Mouse (Mus musculus): ENCODE data around the gene Nmur2.

The Nmur2 gene

DNA sequence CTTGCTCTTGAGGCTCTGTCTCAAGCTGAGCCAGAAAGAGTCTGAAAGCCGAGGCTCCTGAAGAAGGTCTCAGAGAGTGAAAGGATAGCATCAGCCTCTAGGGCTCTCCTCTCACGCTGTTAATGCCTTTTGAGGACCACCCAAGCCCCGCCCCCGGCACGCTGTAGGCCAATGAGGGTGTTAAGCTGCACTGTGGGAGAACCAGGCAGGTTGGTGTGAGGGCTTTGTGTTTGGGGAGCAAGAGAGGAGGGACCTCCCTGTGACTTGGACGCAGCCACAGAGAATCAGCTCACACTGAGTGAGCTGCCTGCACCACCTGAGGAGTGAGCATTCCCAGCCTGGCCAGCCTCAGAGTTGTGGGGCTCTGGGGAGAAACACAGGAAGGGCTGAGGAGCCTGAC is at the start of gene Nmur2:
Nmur2 (minus strand) TSS at position 94 of the 400 bp plus-strand sequence.
- no peak for DNase-seq (ENCODE audit: extremely low spot score, low read depth, low spot score)

DNA sequence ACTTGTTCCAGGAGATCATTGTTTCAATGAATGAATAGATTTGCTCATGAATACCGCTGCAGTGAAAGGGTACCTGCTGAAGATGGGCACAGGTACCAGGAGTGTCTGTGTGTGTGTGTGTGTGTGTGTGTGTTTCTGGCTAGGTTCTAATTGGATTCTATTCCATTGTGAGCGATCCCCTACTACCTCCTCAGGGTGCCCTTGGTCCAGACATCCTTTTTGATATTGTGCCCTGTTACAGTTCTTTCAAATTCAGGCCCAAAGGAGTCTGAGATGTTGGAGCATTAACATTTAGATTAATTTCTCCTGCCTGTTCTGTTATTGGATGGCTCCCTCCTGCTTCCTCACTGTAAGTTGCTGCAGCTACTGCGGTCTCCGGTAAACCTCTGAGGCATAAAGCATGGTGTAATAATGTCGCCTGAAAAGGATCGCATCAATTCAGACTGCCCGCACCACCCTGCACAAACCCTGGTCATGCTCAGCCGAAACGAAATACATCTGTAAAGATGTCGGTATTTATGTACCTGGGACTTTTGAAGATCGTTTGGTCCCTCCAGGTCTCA is 48.4 kb upstream of the Nmur2 start:
- no peak for DNase-seq (ENCODE audit: extremely low spot score, low read depth, low spot score)

DNA sequence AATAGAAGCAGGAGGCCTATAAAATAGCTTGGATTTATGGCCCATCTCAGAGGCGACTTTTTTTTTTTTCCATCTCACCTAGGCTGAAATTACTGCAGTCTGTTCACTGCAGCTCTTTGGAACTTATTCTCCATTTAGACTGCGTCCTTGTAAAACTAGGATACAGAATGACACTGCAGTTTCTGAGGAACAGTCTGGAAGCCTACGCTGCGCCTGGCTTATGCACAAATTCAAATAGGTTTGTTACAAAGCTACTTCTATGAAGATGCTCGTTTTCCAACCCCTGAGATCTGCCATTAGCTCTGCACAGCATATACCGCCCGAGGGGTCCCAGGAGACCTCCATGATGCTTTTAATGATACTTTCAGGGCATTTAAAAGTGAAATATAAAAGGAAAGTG is 31.3 kb upstream of the Nmur2 start:
- DNase-seq (ENCODE audit: extremely low spot score, low read depth, low spot score), result no peak

DNA sequence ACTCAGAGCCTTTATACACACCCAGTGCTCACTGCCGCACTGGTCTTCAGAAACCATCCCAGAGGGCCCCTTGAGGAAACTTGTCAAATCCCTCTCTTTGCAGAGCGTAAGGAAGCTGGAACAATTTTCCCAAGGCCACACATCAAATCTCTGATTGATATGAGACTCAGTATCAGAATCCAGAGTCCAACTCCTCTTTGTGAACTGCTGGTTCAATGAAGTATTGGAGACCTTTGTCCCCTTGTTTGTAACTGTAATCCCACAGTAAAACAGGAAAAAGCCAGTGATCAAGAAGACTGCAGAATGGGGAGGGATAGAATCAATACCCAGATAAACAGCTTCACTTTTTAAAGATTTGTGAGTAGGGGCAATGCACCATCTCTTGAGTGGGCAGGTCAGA is 28.8 kb upstream of the Nmur2 start:
- DNase-seq (ENCODE audit: extremely low spot score, low read depth, low spot score), result no peak

DNA sequence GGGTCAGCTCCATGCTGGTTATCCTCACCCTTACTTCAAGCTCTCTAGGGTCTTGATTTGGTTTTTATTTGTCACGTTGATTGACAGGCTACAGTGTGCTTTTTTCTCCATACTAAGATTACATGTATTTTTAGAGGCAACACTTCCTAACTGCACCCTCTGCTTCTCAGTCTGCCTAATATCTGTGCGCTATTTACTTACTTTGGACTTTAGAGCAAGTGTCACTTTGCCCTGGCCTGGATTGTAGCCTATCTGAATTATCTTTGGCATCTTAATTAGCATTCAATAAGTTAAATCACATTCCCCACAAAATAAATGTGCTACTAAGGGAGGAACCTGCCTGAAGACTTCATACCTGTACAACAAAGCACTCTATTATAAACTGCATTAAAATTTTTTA is 24.3 kb upstream of the Nmur2 start:
- DNase-seq (ENCODE audit: extremely low spot score, low read depth, low spot score), result no peak

DNA sequence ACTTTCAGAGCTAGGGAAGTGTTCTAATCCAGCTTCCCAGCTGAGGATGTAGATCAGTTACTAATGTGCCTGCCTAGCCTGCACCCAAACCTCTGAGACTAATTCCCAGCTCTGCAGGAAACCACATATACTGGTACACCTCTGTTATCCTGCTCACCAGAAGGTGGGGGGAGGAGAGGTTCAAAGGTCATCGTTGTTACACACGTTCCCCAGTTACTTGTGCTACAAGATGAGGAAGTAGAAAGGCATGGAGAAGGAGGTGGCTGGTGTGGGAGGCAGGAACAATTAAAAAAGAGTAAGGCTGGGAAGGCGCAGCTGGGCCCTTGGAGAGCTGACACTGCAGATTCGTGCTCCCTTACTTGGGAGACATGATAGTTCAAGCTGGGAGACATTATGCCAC is 23.8 kb upstream of the Nmur2 start:
- no peak for DNase-seq (ENCODE audit: extremely low spot score, low read depth, low spot score)

DNA sequence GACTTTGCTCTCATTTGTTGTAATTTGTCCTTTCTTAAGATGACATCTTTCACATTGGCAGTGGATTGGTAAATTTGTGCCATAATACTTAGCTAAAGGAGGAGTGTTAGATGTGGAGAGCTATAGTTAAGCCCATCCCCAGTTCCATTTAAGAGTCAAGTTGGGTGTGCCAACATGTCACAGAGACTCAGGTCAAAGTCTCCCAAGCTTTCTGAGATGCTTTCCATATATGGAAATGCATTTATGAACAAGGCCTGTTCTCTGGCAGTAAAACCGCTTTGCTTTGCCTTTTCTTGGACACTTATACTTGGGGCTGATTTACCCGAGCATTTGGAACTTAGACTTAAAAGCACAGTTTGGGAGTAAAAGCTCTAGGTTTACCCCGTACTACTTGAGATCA is 18.4 kb upstream of the Nmur2 start:
- no peak for DNase-seq (ENCODE audit: extremely low spot score, low read depth, low spot score)

DNA sequence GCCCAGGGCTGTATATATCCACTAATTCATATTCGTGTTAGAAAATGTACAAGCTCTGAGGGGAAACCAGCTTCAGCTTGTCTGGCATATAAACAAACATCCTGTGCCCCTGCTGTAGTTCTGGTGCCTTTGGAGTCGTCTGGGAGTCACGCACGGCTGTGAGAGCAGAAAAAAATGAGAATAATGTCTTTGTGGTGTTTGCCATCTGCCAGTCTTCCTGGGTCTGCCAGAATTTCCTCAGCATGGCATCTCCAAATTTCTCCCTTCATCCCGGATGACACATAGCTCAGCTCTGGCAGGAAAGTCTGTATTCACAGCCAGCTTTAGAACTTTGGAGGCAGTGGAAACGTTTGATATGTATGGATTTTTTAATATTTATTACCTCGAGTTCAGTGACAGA is 13.6 kb upstream of the Nmur2 start:
- no peak for DNase-seq (ENCODE audit: extremely low spot score, low read depth, low spot score)

DNA sequence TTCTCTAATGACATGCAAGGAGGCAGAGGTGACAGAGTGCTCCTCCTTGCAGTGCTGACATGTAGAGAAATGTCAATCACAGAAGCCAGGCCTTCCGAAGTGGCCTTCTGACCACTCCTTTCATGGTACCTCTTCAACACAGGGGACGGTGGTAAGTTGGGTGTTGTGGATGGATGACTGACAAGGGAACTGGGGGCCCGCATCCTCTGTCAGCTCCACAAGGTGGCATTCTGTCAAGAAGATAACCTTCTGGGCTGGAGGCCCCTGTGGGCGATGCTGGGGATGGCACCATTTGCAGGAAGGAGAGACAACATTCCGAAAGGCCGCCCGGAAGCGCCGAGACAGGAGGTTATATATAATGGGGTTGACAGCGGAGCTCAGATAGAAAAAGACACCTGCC is 14.0 kb downstream of the Nmur2 start:
- DNase-seq (ENCODE audit: extremely low spot score, low read depth, low spot score), result no peak

DNA sequence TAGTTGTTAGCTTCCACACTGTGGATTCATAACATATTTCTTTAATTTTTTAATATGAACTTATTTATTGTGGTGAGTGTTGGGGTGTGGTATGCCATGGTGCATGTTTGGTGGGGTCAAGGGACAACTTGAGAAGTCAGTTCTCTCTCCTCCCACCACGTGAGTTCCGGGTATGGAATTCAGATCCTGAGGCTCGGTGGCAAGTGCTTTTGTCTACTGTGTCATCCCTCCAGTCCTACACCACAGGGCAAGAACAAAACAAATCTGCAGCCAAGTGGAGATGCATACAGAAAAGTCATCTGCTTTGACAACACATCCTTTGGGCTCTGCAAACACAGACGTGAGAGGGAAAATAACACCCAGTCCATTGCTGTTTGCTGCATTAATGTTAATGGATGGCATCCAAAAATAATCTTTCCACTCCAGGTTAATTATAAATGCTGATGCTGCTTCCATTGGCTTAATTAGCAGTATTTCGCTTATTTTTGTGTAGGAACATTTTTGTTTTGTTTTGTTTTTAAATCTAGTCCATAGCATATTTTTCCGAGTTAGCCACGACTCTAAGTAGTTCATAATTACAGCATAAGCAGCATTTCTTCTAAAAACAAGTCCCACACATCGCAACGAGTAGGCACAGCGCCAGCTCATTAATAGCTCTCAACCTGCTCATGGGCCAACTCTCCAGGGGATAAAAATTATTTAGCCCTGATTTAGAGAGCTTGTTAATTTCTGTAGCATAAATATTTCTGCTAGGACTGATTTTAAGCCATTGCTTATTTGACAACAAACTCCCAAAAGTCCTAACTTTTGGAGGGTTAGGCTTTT is 14.9 kb downstream of the Nmur2 start:
- no peak for DNase-seq (ENCODE audit: extremely low spot score, low read depth, low spot score)

DNA sequence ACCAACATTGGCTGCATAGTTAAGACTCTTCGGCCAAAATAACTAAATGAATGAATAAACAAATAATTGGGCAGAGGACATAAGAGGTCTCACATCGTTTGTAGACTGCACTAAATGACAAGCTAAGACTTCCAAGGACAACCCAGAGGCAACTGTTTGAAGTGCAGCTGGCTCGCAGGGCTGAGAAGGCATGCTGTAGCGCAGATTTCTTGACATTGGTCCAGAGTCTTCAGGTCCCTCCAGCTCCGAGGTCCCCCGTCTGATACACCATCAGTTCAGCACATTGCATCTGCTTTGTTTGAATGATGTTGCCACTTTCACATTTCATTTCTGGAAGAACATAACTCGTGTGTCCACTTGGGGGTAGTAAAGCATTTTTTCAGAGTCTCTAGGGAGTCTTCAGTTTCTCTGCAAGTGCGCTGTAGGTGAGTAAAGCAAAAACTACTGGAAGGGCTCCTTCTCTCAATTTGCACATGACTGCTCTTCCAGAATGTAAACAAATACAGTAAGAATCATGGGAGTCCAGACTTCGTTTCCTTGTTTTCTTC is 27.2 kb downstream of the Nmur2 start:
- DNase-seq (ENCODE audit: extremely low spot score, low read depth, low spot score), result no peak

DNA sequence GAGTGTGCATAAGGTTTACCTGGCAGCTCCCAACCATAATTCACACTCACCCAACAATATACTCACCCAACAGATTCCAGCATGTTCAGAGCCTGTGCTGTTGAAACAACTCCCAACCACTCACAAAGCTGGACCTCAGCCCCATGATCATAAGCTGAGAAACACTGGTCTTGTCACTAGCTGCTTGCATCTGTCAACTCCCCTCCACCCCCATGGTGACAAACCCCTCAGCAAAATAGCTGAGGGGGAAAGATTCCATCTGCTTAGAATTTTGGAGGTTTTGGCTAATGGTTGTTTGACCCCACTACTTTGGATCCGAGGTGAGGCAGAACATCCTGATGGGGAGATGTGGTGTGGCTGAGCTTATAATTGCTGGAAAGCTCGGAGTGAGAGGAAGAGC is 28.4 kb downstream of the Nmur2 start:
- DNase-seq (ENCODE audit: extremely low spot score, low read depth, low spot score), result no peak

DNA sequence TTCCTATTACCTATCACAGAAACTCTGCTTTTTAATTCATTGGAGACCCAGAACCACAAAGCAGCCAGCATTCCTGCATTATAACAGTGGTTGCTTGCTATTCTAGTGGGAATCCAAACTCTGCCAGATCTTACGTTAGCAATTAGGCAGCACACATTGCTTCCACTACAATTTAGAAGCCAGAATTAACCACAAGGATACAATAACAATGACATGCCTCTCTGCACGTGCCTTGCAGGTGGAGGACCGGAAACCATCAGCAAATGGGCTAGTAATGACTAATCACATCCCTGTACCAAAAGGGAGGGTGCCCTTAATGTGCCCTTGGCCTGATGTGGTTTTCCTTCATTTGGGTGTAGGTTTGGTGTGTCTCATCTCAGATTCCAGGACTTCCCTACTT is 32.5 kb downstream of the Nmur2 start:
- no peak for DNase-seq (ENCODE audit: extremely low spot score, low read depth, low spot score)

DNA sequence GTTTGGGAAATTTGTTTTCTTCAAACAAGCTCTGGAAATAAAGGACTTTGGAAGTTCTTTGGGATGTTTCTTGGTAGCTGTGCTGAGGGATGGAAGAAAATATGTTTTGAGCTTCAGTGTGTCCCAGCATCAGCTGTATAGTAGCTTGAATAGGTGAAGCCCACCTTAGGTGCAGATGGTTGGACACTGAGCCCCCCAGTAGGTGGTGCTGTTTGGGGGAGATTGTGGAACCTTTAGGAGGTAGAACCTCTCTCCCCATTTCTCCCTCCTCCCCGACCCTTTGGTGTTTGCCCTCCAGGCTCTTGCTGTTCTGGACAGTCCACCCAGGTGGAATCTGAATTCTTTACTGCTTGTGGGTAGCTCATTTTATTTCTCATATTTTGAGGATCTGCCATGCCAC is 48.0 kb downstream of the Nmur2 start:
- no peak for DNase-seq (ENCODE audit: extremely low spot score, low read depth, low spot score)

DNA sequence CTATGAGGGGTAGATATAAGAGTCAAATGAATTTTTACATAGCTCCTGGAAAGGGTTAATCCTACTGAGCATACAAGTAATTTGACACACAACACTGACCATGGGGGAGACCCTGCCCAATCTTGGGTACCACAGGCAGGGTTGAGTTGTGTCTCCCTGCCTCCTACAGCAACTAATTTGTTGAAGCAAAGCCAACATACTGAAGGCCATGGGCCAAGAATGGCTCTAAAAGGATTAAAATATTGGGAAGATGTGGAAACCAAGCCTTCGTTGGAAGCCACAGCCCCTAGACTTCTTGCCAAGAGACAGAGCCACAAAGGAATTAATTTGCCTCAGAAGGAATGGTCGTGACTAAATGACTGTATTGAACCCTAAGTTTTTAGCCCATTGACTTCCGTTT is 48.7 kb downstream of the Nmur2 start:
- DNase-seq (ENCODE audit: extremely low spot score, low read depth, low spot score), result no peak

DNA sequence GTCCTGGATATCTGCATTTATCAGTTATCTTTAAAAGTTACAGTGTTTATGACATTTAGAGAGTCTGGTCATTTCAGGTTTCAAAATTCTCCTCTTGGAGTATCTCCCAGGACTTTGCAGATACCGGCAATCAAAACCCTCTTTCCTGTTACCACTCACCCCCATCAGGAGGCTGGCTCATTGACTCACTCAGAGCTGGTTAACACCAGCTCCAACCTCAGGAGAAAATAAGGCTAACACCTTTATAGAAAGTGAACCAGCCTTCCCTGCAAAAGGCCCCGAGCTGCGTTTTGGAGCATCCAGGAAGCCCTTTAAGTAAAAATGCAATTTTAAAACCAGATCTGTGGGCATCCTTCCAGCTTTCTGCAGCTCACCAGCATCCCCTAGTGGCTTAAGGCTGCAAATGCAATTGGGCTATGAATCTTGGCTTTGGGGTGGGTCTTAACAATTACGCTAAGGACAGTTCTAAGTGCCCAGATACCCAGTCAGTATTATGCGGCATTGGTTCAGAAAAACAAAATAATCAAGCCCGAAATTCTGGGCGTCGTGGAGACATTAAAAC is 49.2 kb downstream of the Nmur2 start:
- DNase-seq (ENCODE audit: extremely low spot score, low read depth, low spot score), result peak; percentile 20

DNA sequence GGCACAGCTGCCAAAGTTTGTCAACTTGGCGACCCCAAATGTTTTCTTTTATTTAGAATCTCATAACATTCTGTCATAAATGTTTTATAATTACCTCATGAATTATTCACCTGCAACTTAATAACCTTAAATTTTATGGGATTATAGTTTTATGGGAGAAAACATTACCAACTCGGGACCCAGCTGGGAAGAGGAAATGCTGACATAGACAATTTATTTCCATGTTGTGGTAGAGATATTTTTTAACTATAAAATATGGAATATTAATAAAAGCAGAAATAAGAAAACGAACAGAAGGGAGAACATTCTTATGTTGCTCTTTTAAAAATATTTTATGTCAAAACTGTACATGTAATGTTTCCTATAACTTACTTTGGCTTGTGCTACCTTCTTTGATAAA is 56.2 kb downstream of the Nmur2 start:
- no peak for DNase-seq (ENCODE audit: extremely low spot score, low read depth, low spot score)

DNA sequence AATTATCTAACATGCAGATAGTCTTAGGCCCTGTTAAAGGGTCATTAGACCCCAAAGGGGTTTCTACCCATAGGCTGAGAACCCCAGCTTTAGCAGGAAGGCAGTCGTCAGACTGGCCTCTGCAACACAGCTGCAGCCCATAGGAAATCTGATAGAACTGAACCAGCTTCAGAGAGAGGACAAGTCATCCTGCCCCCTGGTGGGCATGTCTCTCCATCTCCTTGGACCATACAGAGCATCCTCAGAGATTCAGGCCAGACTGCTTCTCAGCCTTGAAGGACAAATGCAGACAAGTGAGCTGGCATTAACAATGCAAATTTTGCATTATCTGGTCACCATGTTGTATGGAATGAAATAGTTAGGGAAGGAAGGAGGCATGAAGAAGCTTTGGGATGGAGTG is 59.2 kb downstream of the Nmur2 start:
- no peak for DNase-seq (ENCODE audit: extremely low spot score, low read depth, low spot score)

DNA sequence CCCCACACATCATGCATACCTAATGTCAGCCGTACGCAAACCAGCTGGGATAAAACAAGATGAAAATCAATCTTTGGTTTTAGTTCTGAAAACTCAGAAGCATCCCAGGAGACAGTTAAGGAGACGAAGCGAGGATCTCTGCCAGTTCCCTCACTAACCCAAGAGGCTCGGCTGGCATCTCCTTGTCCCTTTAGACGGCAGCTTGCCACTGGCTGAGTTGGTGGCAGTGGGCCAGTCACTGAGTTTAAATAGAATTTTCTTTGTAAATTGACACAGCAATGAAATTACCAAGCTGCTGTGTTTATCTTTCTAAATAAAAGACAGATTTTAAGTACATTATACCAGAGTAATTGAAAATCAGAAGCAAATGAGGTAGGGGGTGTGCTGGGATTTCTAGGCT is 62.7 kb downstream of the Nmur2 start:
- no peak for DNase-seq (ENCODE audit: extremely low spot score, low read depth, low spot score)
